Mouse (Mus musculus): Measurements from ENCODE around the gene Tlx2. TPM values are rescaled to one million over a fixed set of nuclear protein-coding genes. Genes with fewer than 3 reads are reported as not detected.
A peak's percentile ranks its signal among the peaks of the same experiment; 100 is the strongest.

Gene Tlx2
- polyA plus RNA-seq (2016; fragmentation: Nextera tagmentation; extraction: Ambion mirVana) = 27.0 and 42.3 TPM in 2 replicates

- H3K27ac ChIP-seq = peak within 1 kb of the TSS; percentile 37; the same call in 1 of the 2 replicates
- H3K27me3 ChIP-seq (replicated peaks) = peaks cover 96% of the 10 kb centered on the region
- H3K36me3 ChIP-seq = no peaks in the 10 kb centered on the region
- H3K4me3 ChIP-seq = peak within 1 kb of the TSS; percentile 33
- no peaks in the 10 kb centered on the region for H3K9me3 ChIP-seq
- WGBS = 3% methylated on average over 10 of the region's 10 CpGs
- H3K9ac ChIP-seq = peak within 1 kb of the TSS; percentile 50
- peaks cover 24% of the 10 kb centered on the region for H3K4me1 ChIP-seq
- H3K4me2 ChIP-seq (replicated peaks) = peak within 1 kb of the TSS; percentile 49
- ATAC-seq (ENCODE audit: low FRiP score, low read depth) = no peak
These were observed at the start of gene Tlx2 for GRCm38 (mm10) chr6:83070247-83070310. Gene Tlx2 (minus strand): TSS chr6:83070293.

GRCm38 (mm10) chr6:83119734-83120051, 49.6 kb upstream of the Tlx2 start:
- Histone ChIP-seq H3K4me3 (peak overlapping the region; percentile 72), H3K4me2 (replicated peaks) (peak overlapping the region; percentile 88), H3K4me1 (peaks cover 64% of the 10 kb centered on the region), H3K9me3 (no peaks in the 10 kb centered on the region), H3K27ac (no peak overlapping the region), H3K9ac (peak overlapping the region; percentile 93), H3K27me3 (replicated peaks) (no peaks in the 10 kb centered on the region), H3K36me3 (peaks cover 29% of the 10 kb centered on the region)
- 74% methylated on average over 7 of the region's 7 CpGs for WGBS
- ATAC-seq (ENCODE audit: low FRiP score, low read depth) = no peak

- Histone ChIP-seq H3K9me3 (no peaks in the 10 kb centered on the region), H3K4me2 (replicated peaks) (peak overlapping the region; percentile 88), H3K27me3 (replicated peaks) (no peaks in the 10 kb centered on the region), H3K27ac (no peak overlapping the region), H3K4me1 (peaks cover 63% of the 10 kb centered on the region), H3K36me3 (peaks cover 29% of the 10 kb centered on the region), H3K4me3 (no peak overlapping the region; the same call in 1 of the 2 replicates), H3K9ac (peak overlapping the region; percentile 93)
- ATAC-seq (ENCODE audit: low FRiP score, low read depth) = no peak
- 85% methylated on average over 14 of the region's 14 CpGs for WGBS
These were observed 49.0 kb upstream of the Tlx2 start for GRCm38 (mm10) chr6:83118825-83119733.

GRCm38 (mm10) chr6:83118369-83118768, 48.3 kb upstream of the Tlx2 start:
- H3K9ac ChIP-seq = no peak overlapping the region
- H3K4me1 ChIP-seq = peaks cover 57% of the 10 kb centered on the region
- 86% methylated on average over 11 of the region's 11 CpGs for WGBS
- peaks cover 29% of the 10 kb centered on the region for H3K36me3 ChIP-seq
- H3K9me3 ChIP-seq = no peaks in the 10 kb centered on the region
- H3K4me3 ChIP-seq = no peak overlapping the region
- H3K4me2 ChIP-seq (replicated peaks) = 0 out of 2 replicates have a peak overlapping the region, but pooled peaks have one; percentile 7
- ATAC-seq (ENCODE audit: low FRiP score, low read depth) = no peak
- no peak overlapping the region for H3K27ac ChIP-seq
- no peaks in the 10 kb centered on the region for H3K27me3 ChIP-seq (replicated peaks)

- Histone ChIP-seq H3K4me3 (no peak overlapping the region), H3K27ac (no peak overlapping the region), H3K4me2 (replicated peaks) (0 out of 2 replicates have a peak overlapping the region, but pooled peaks have one; percentile 7), H3K27me3 (replicated peaks) (no peaks in the 10 kb centered on the region), H3K9ac (0 out of 2 replicates have a peak overlapping the region, but pooled peaks have one; percentile 8), H3K4me1 (peaks cover 51% of the 10 kb centered on the region), H3K36me3 (peaks cover 29% of the 10 kb centered on the region), H3K9me3 (no peaks in the 10 kb centered on the region)
- ATAC-seq (ENCODE audit: low FRiP score, low read depth) = no peak
- WGBS = 90% methylated on average over 13 of the region's 13 CpGs
These were observed 47.5 kb upstream of the Tlx2 start for GRCm38 (mm10) chr6:83117616-83118015.

- no peaks in the 10 kb centered on the region for H3K27me3 ChIP-seq (replicated peaks)
- H3K4me3 ChIP-seq = no peak overlapping the region
- peak overlapping the region; percentile 98; the same call in 1 of the 2 replicates for H3K4me2 ChIP-seq (replicated peaks)
- H3K27ac ChIP-seq = no peak overlapping the region
- WGBS = 92% methylated on average over 4 of the region's 4 CpGs
- H3K9ac ChIP-seq = 0 out of 2 replicates have a peak overlapping the region, but pooled peaks have one; percentile 90
- H3K9me3 ChIP-seq = no peaks in the 10 kb centered on the region
- H3K36me3 ChIP-seq = peaks cover 29% of the 10 kb centered on the region
- no peak for ATAC-seq (ENCODE audit: low FRiP score, low read depth)
- H3K4me1 ChIP-seq = peaks cover 47% of the 10 kb centered on the region
These were observed 47.0 kb upstream of the Tlx2 start for GRCm38 (mm10) chr6:83117165-83117438.

GRCm38 (mm10) chr6:83116373-83117164, 46.5 kb upstream of the Tlx2 start:
- no peaks in the 10 kb centered on the region for H3K9me3 ChIP-seq
- H3K4me2 ChIP-seq (replicated peaks) = peak overlapping the region; percentile 98
- no peak overlapping the region for H3K27ac ChIP-seq
- ATAC-seq (ENCODE audit: low FRiP score, low read depth) = no peak
- H3K9ac ChIP-seq = peak overlapping the region; percentile 90
- peaks cover 47% of the 10 kb centered on the region for H3K4me1 ChIP-seq
- H3K27me3 ChIP-seq (replicated peaks) = no peaks in the 10 kb centered on the region
- 83% methylated on average over 11 of the region's 11 CpGs for WGBS
- H3K36me3 ChIP-seq = peaks cover 29% of the 10 kb centered on the region
- H3K4me3 ChIP-seq = peak overlapping the region; percentile 84

GRCm38 (mm10) chr6:83115682-83116372, 45.7 kb upstream of the Tlx2 start:
- peak; percentile 39 for ATAC-seq (ENCODE audit: low FRiP score, low read depth)
- peak overlapping the region; percentile 57 for H3K27ac ChIP-seq
- peak overlapping the region; percentile 84 for H3K4me3 ChIP-seq
- no peaks in the 10 kb centered on the region for H3K27me3 ChIP-seq (replicated peaks)
- H3K36me3 ChIP-seq = peaks cover 29% of the 10 kb centered on the region
- H3K4me1 ChIP-seq = peaks cover 47% of the 10 kb centered on the region
- H3K9ac ChIP-seq = peak overlapping the region; percentile 90
- H3K4me2 ChIP-seq (replicated peaks) = peak overlapping the region; percentile 98
- no peaks in the 10 kb centered on the region for H3K9me3 ChIP-seq
- WGBS = 2% methylated on average over 48 of the region's 48 CpGs

GRCm38 (mm10) chr6:83115011-83115671, 45.0 kb upstream of the Tlx2 start, which contains the start of gene Mogs:
Gene Mogs (plus strand): TSS chr6:83115496.
- ATAC-seq (ENCODE audit: low FRiP score, low read depth) = peak; percentile 77
- H3K4me3 ChIP-seq = peak within 1 kb of the TSS; percentile 84
- H3K4me2 ChIP-seq (replicated peaks) = peak within 1 kb of the TSS; percentile 98
- H3K4me1 ChIP-seq = peaks cover 45% of the 10 kb centered on the region
- peak within 1 kb of the TSS; percentile 57 for H3K27ac ChIP-seq
- peak within 1 kb of the TSS; percentile 90 for H3K9ac ChIP-seq
- H3K9me3 ChIP-seq = no peaks in the 10 kb centered on the region
- no peaks in the 10 kb centered on the region for H3K27me3 ChIP-seq (replicated peaks)
- peaks cover 29% of the 10 kb centered on the region for H3K36me3 ChIP-seq
- WGBS = 2% methylated on average over 58 of the region's 58 CpGs

GRCm38 (mm10) chr6:83111510-83112136, 41.5 kb upstream of the Tlx2 start:
- H3K9ac ChIP-seq = no peak overlapping the region
- no peak overlapping the region for H3K4me3 ChIP-seq
- no peak overlapping the region for H3K27ac ChIP-seq
- peaks cover 37% of the 10 kb centered on the region for H3K4me1 ChIP-seq
- no peak for ATAC-seq (ENCODE audit: low FRiP score, low read depth)
- no peaks in the 10 kb centered on the region for H3K9me3 ChIP-seq
- WGBS = 92% methylated on average over 4 of the region's 4 CpGs
- no peaks in the 10 kb centered on the region for H3K27me3 ChIP-seq (replicated peaks)
- H3K4me2 ChIP-seq (replicated peaks) = no peak overlapping the region
- H3K36me3 ChIP-seq = peaks cover 4% of the 10 kb centered on the region; the same call in 1 of the 2 replicates

Measured in neural tube, embryonic 12.5 days (tissue).